Mouse (Mus musculus) cerebellum, adult 2 months (tissue): ENCODE data around the gene Kirrel3.

Experiments used
- CTCF ChIP-seq: fragments of 200-500 bp; IDR thresholded peaks from 2 replicates; pipeline ENCODE4 v1.5.1; 2011; ENCODE audit warnings: low read depth, mild to moderate bottlenecking, control low read depth, low read length, moderate library complexity, borderline replicate concordance; ENCODE audit not compliant: insufficient read depth
- POLR2A ChIP-seq: fragments of 200-500 bp; IDR thresholded peaks from 2 replicates; pipeline ENCODE4 v1.6.1; 2011; ENCODE audit warnings: low read length, control low read depth, borderline replicate concordance; ENCODE audit not compliant: insufficient read depth

GRCm38 (mm10) chr9:35041493-35041892 lies 555.8 kb downstream of the Kirrel3 start:
- no peak for TF ChIP-seq POLR2A
- TF ChIP-seq CTCF = no peak
